20 mouse cellular contexts compared by ENCODE assay signal in genomic region chr13:97331072-97331471, GRCm38 (mm10).
A peak's percentile ranks its signal among the peaks of the same experiment; 100 is the strongest.
DNase-seq lines count a peak whose midpoint lies in the region; ATAC-seq lines count a peak whose summit lies in the region.
"Had no signal": no experiment of that assay in that cellular context is flagged by ENCODE, and none has a peak within 500 bp of the region (broad histone marks: within the 10 kb centered on the region; RNA-seq: fewer than 3 reads in every experiment).

No protein-coding gene starts in this region.

- H3K9me3 ChIP-seq in embryonic facial prominence, embryonic 12.5 days, result no peaks in the 10 kb centered on the region
- 0 out of 2 replicates have a peak, but pooled peaks cover 3% of the 10 kb centered on the region for H3K9me3 ChIP-seq in embryonic facial prominence, embryonic 10.5 days
- H3K9me3 ChIP-seq in hindbrain, embryonic 10.5 days, result peaks cover 4% of the 10 kb centered on the region; the same call in 1 of the 2 replicates
- no peaks in the 10 kb centered on the region for H3K9me3 ChIP-seq in hindbrain, embryonic 13.5 days
- H3K9me3 ChIP-seq in limb, embryonic 12.5 days, result no peaks in the 10 kb centered on the region
- H3K9me3 ChIP-seq: embryonic facial prominence, embryonic 15.5 days; forebrain, embryonic 12.5 days; hindbrain, embryonic 15.5 days had no signal

- H3K27me3 ChIP-seq in embryonic facial prominence, embryonic 12.5 days, result no peaks in the 10 kb centered on the region
- peaks cover 4% of the 10 kb centered on the region; the same call in 1 of the 2 replicates for H3K27me3 ChIP-seq in embryonic facial prominence, embryonic 10.5 days (replicated peaks; ENCODE audit: low read depth, poor library complexity, severe bottlenecking)
- H3K27me3 ChIP-seq in hindbrain, embryonic 10.5 days (ENCODE audit: insufficient read depth, poor library complexity, severe bottlenecking), result no peaks in the 10 kb centered on the region; the same call in 1 of the 2 replicates
- no peaks in the 10 kb centered on the region for H3K27me3 ChIP-seq in hindbrain, embryonic 13.5 days
- H3K27me3 ChIP-seq in limb, embryonic 12.5 days, result no peaks in the 10 kb centered on the region
- H3K27me3 ChIP-seq: hindbrain, embryonic 15.5 days had no signal

- H3K27ac ChIP-seq in embryonic facial prominence, embryonic 12.5 days, result no peak overlapping the region
- no peak overlapping the region for H3K27ac ChIP-seq in embryonic facial prominence, embryonic 10.5 days (replicated peaks)
- H3K27ac ChIP-seq in hindbrain, embryonic 10.5 days, result 0 out of 2 replicates have a peak overlapping the region, but pooled peaks have one; percentile 3
- no peak overlapping the region for H3K27ac ChIP-seq in hindbrain, embryonic 13.5 days
- H3K27ac ChIP-seq in limb, embryonic 12.5 days, result no peak overlapping the region
- H3K27ac ChIP-seq: embryonic facial prominence, embryonic 15.5 days; forebrain, embryonic 12.5 days; heart, adult 2 months; hindbrain, embryonic 15.5 days had no signal

- H3K36me3 ChIP-seq in embryonic facial prominence, embryonic 12.5 days, result no peaks in the 10 kb centered on the region
- no peaks in the 10 kb centered on the region for H3K36me3 ChIP-seq in embryonic facial prominence, embryonic 10.5 days (replicated peaks)
- no peaks in the 10 kb centered on the region for H3K36me3 ChIP-seq in hindbrain, embryonic 10.5 days
- H3K36me3 ChIP-seq in hindbrain, embryonic 13.5 days, result no peaks in the 10 kb centered on the region
- H3K36me3 ChIP-seq in limb, embryonic 12.5 days, result no peaks in the 10 kb centered on the region
- H3K36me3 ChIP-seq: embryonic facial prominence, embryonic 15.5 days; forebrain, embryonic 12.5 days; hindbrain, embryonic 15.5 days had no signal

- H3K4me2 ChIP-seq in embryonic facial prominence, embryonic 12.5 days (replicated peaks), result no peak overlapping the region
- H3K4me2 ChIP-seq in hindbrain, embryonic 13.5 days, result no peak overlapping the region
- H3K4me2 ChIP-seq in limb, embryonic 12.5 days, result no peak overlapping the region
- H3K4me2 ChIP-seq: embryonic facial prominence, embryonic 15.5 days; forebrain, embryonic 12.5 days; hindbrain, embryonic 15.5 days had no signal

- H3K4me3 ChIP-seq in embryonic facial prominence, embryonic 12.5 days, result no peak overlapping the region
- H3K4me3 ChIP-seq in embryonic facial prominence, embryonic 10.5 days, result no peak overlapping the region
- no peak overlapping the region for H3K4me3 ChIP-seq in hindbrain, embryonic 10.5 days
- no peak overlapping the region for H3K4me3 ChIP-seq in hindbrain, embryonic 13.5 days
- H3K4me3 ChIP-seq in limb, embryonic 12.5 days (replicated peaks), result no peak overlapping the region
- H3K4me3 ChIP-seq: embryonic facial prominence, embryonic 15.5 days; erythroblast, embryonic 14.5 days; forebrain, embryonic 12.5 days; heart, adult 2 months; hindbrain, embryonic 15.5 days had no signal

- no peak overlapping the region for H3K9ac ChIP-seq in embryonic facial prominence, embryonic 12.5 days
- no peak overlapping the region for H3K9ac ChIP-seq in hindbrain, embryonic 13.5 days
- H3K9ac ChIP-seq in limb, embryonic 12.5 days (replicated peaks), result no peak overlapping the region
- H3K9ac ChIP-seq: embryonic facial prominence, embryonic 15.5 days; forebrain, embryonic 12.5 days; forebrain, postnatal 0 days; hindbrain, embryonic 15.5 days had no signal

- H3K4me1 ChIP-seq in embryonic facial prominence, embryonic 12.5 days, result peaks cover 9% of the 10 kb centered on the region; the same call in 1 of the 2 replicates
- peaks cover 18% of the 10 kb centered on the region for H3K4me1 ChIP-seq in embryonic facial prominence, embryonic 10.5 days
- H3K4me1 ChIP-seq in hindbrain, embryonic 10.5 days (replicated peaks), result peaks cover 23% of the 10 kb centered on the region
- H3K4me1 ChIP-seq in hindbrain, embryonic 13.5 days (replicated peaks), result peaks cover 8% of the 10 kb centered on the region
- 0 out of 2 replicates have a peak, but pooled peaks cover 5% of the 10 kb centered on the region for H3K4me1 ChIP-seq in limb, embryonic 12.5 days (replicated peaks)
- H3K4me1 ChIP-seq: embryonic facial prominence, embryonic 15.5 days had no signal

- DNase-seq in embryonic facial prominence, embryonic 10.5 days (ENCODE audit: low spot score), result no peak
- DNase-seq in hindbrain, embryonic 10.5 days (ENCODE audit: low spot score), result no peak
- peak; percentile 58 for DNase-seq in ZHBTc4 (ENCODE audit: low read depth, low spot score)
- DNase-seq: cerebellum, adult 18-20 months; cerebellum, adult 9-11 months; cerebellum, postnatal 36 days; forebrain, postnatal 0 days; gastrocnemius, postnatal 14 days; heart, adult 2 months; heart, postnatal 14 days; kidney, adult 2 months had no signal

- 0 out of 2 replicates have a peak, but pooled peaks have one; percentile 11 for ATAC-seq in embryonic facial prominence, embryonic 12.5 days (ENCODE audit: insufficient number of reproducible peaks, insufficient read depth, low FRiP score, low TSS enrichment)
- no peak for ATAC-seq in hindbrain, embryonic 13.5 days (ENCODE audit: low FRiP score)
- ATAC-seq in limb, embryonic 12.5 days (ENCODE audit: insufficient number of reproducible peaks, insufficient read depth, low FRiP score, low TSS enrichment, low read depth), result 0 out of 2 replicates have a peak, but pooled peaks have one; percentile 15
- ATAC-seq in megakaryocyte progenitor cell, adult 5-6 weeks (replicated peaks; ENCODE audit: poor library complexity), result no peak
- ATAC-seq: forebrain, postnatal 0 days; intestine, embryonic 16.5 days had no signal

- WGBS in embryonic facial prominence, embryonic 12.5 days, result 90% methylated on average over 14 of the region's 14 CpGs
- WGBS in embryonic facial prominence, embryonic 10.5 days, result 90% methylated on average over 14 of the region's 14 CpGs
- 89% methylated on average over 14 of the region's 14 CpGs for WGBS in hindbrain, embryonic 10.5 days
- 93% methylated on average over 14 of the region's 14 CpGs for WGBS in hindbrain, embryonic 13.5 days
- WGBS in limb, embryonic 12.5 days, result 92% methylated on average over 14 of the region's 14 CpGs

Comparison
In these comparisons a context has a peak if more than half of its experiments do, and no peak if none do; other contexts are left out.
1. ATAC-seq: peak in embryonic facial prominence, embryonic 12.5 days (single experiment) and limb, embryonic 12.5 days (single experiment); none in hindbrain, embryonic 13.5 days (single experiment) and megakaryocyte progenitor cell, adult 5-6 weeks (single experiment).